Mouse (Mus musculus): ENCODE measurements around the gene Garnl3. TPM values are rescaled to one million over a fixed set of nuclear protein-coding genes. Genes with fewer than 3 reads are reported as not detected.
A peak's percentile ranks its signal among the peaks of the same experiment; 100 is the strongest.

Garnl3 gene
- polyA plus RNA-seq, 1 experiment from 2014 or later: 15.7 TPM

DNA sequence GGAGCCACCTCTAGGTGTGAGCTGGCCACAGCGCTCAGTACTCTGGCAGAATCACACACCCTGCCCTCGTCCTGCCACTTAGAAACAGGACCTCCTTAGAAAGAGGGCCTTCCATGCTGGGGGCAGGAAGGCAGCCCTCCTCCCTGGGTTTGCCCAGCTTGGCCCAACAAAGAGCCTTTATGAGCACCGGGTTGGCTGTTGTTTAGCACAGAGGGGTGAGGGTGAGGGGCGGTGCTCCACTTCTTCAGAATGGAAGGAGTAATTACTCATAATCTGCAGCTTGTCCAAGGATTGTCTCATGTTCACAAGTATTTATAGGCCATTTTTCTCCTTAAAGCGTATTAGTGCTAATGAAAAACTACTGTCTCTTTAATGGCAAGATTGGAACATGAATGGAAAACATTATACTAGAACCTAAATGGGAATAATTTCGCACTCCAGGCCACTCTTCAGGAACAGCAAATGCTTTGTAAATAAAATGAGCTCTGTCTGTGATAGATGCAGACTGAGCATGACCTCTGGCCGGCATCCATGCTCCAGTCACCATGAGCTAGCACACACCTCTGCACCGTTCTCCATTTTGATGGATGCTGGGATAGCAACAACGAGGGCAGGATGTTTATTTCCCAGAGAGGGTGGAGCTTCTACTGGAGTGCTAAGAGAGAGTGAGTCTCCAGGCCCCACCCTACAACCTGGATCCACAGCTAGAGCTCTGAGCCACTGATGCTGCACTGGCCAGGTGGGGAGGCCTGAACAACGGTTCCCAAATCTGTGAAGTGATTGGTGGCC lies 39.5 kb upstream of the Garnl3 start:
- 0 out of 2 replicates have a peak, but pooled peaks have one; percentile 17 for ATAC-seq (ENCODE audit: insufficient number of reproducible peaks, insufficient read depth, low FRiP score, low TSS enrichment, low read depth)
- peak overlapping the region; percentile 79 for H3K27ac ChIP-seq
- WGBS: 59% methylated on average over 10 of the region's 10 CpGs
- no peaks in the 10 kb centered on the region for H3K9me3 ChIP-seq
- H3K36me3 ChIP-seq: no peaks in the 10 kb centered on the region
- H3K4me2 ChIP-seq: no peak overlapping the region
- H3K4me1 ChIP-seq (replicated peaks): peaks cover 54% of the 10 kb centered on the region
- H3K9ac ChIP-seq (replicated peaks): no peak overlapping the region
- H3K4me3 ChIP-seq (replicated peaks): no peak overlapping the region
- no peaks in the 10 kb centered on the region for H3K27me3 ChIP-seq

DNA sequence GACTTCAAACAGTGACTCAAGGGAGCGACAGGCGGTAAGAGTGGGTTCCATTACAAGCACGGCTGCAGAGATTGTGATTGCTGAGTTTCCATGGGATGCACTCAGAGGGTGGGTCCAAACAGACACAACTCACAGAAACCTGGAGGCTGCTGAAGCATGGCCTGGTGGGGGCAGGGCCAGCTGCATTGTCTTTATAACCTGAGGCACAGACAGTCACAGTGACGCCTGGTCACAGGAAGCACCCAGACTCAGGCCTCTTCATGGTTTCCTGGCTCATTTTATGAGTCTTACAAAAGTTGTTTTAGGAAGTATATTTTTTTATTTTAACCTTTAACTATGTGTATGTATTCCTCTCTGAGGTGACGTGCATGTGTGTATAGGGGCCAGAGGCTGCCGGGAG lies 38.0 kb upstream of the Garnl3 start:
- Histone ChIP-seq H3K27me3 (no peaks in the 10 kb centered on the region), H3K9me3 (no peaks in the 10 kb centered on the region), H3K27ac (no peak overlapping the region), H3K9ac (replicated peaks) (no peak overlapping the region), H3K36me3 (no peaks in the 10 kb centered on the region), H3K4me2 (no peak overlapping the region), H3K4me1 (replicated peaks) (peaks cover 68% of the 10 kb centered on the region), H3K4me3 (replicated peaks) (no peak overlapping the region)
- WGBS: 62% methylated on average over 6 of the region's 6 CpGs
- no peak for ATAC-seq (ENCODE audit: insufficient number of reproducible peaks, insufficient read depth, low FRiP score, low TSS enrichment, low read depth)

DNA sequence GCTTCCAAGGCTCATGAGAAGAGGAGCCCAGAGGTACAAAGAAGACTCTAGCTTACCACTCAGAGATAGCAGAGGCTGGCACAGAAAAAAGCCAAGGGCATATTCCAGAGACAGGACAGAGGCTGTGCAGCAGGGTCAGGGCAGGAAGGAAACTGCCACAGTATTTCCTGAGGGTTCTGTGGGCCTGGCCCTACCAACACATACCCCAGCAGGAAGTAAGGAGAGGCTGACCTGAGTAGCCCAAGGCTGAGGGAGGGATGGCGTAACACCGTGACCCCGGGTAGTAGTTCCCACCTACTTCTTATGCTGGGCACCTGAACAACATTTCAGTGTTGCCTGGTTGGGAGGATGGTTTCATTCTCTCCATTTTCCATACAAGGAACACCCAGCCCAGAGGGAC lies 35.6 kb upstream of the Garnl3 start:
- Histone ChIP-seq H3K27me3 (no peaks in the 10 kb centered on the region), H3K4me1 (replicated peaks) (peaks cover 65% of the 10 kb centered on the region), H3K4me3 (replicated peaks) (no peak overlapping the region), H3K27ac (0 out of 2 replicates have a peak overlapping the region, but pooled peaks have one; percentile 35), H3K9me3 (no peaks in the 10 kb centered on the region), H3K36me3 (no peaks in the 10 kb centered on the region), H3K4me2 (no peak overlapping the region), H3K9ac (replicated peaks) (no peak overlapping the region)
- WGBS: 90% methylated on average over 3 of the region's 3 CpGs
- ATAC-seq (ENCODE audit: insufficient number of reproducible peaks, insufficient read depth, low FRiP score, low TSS enrichment, low read depth): no peak

DNA sequence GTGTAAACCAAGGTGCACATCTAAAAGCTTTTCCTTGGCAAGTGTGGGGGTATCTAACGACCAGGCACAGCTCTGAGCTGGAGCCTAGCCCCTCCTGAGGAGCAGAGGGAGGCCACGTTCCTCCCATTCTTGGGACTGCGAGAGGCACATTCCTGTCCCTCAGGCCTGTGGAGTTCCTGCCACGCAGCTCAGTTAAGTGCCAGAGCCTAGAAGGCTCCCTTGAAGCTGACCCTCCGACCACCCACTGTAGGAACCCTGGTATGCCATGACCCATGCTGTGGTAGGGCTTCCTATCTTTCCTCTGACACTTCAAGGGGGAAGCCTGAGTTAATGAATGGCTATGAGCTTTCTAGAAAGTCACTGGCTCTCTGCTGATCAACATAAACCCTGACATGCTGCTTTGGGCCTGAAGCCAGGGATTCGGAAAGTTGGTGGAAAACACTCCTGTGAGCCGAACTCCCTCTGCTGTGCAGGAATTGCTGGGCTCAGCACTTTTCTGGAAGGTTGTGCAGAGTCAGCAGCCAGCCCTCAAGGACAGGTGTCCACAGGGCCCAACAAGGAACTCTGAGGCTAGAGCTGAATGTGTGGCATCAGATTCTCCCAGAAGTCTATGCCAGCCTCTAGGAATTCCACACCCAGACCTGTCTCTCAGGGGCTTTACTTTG lies 34.4 kb upstream of the Garnl3 start:
- Histone ChIP-seq H3K9ac (replicated peaks) (0 out of 2 replicates have a peak overlapping the region, but pooled peaks have one; percentile 8), H3K4me2 (no peak overlapping the region), H3K4me3 (replicated peaks) (no peak overlapping the region), H3K36me3 (no peaks in the 10 kb centered on the region), H3K4me1 (replicated peaks) (peaks cover 65% of the 10 kb centered on the region), H3K27me3 (no peaks in the 10 kb centered on the region), H3K27ac (peak overlapping the region; percentile 77), H3K9me3 (no peaks in the 10 kb centered on the region)
- ATAC-seq (ENCODE audit: insufficient number of reproducible peaks, insufficient read depth, low FRiP score, low TSS enrichment, low read depth): no peak
- 40% methylated on average over 7 of the region's 7 CpGs for WGBS

DNA sequence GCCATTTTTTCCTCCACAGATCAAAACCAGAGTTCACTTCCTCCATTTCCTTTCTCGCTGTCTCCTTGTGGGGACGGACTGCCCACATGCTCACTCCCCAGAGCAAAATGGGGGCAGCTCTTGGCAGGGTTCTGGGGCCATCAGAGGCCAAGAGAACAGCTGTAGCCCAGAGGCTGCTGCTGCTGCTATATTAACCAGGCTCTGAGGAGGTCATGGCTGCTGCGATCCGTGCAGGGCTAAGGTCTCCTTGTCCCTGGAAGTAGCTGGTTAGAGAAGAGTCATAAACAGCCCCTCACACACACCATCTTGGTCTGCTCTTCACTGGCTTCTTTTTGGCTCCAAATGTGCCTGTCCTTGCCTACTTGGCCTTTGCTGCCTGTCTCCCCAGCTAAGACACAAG lies 33.8 kb upstream of the Garnl3 start:
- H3K27ac ChIP-seq: peak overlapping the region; percentile 77
- WGBS: 50% methylated on average over 4 of the region's 4 CpGs

DNA sequence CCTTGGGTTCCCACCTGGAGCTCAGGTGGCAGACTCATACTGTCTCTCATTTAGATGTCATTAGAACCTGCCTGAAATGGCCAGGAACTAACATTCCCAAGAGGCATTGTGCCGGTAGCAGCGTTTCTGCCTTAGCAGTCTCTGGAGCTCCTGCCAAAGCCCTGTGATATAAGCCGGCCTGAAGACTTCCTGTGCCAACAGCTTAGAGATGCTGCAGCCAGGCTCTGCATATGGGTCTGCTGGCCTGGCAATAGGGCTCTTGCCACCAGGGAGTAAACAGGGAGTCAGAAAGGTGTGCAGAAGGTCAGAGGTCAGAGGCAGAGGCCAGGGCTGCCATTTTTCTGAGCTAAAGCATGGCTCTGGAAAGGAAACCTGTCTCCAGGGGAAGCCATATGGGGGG lies 33.2 kb upstream of the Garnl3 start:
- H3K4me2 ChIP-seq: no peak overlapping the region
- no peaks in the 10 kb centered on the region for H3K9me3 ChIP-seq
- 0 out of 2 replicates have a peak overlapping the region, but pooled peaks have one; percentile 14 for H3K27ac ChIP-seq
- H3K9ac ChIP-seq (replicated peaks): no peak overlapping the region
- WGBS: 56% methylated on average over 3 of the region's 3 CpGs
- no peaks in the 10 kb centered on the region for H3K27me3 ChIP-seq
- no peak for ATAC-seq (ENCODE audit: insufficient number of reproducible peaks, insufficient read depth, low FRiP score, low TSS enrichment, low read depth)
- peaks cover 69% of the 10 kb centered on the region for H3K4me1 ChIP-seq (replicated peaks)
- no peaks in the 10 kb centered on the region for H3K36me3 ChIP-seq
- no peak overlapping the region for H3K4me3 ChIP-seq (replicated peaks)

More for the DNA sequence above, 33.8 kb upstream of the Garnl3 start:
- ATAC-seq (ENCODE audit: insufficient number of reproducible peaks, insufficient read depth, low FRiP score, low TSS enrichment, low read depth): no peak
- Histone ChIP-seq H3K4me3 (replicated peaks) (no peak overlapping the region), H3K4me2 (no peak overlapping the region), H3K36me3 (no peaks in the 10 kb centered on the region), H3K4me1 (replicated peaks) (peaks cover 66% of the 10 kb centered on the region), H3K9me3 (no peaks in the 10 kb centered on the region), H3K27me3 (no peaks in the 10 kb centered on the region), H3K9ac (replicated peaks) (no peak overlapping the region)

DNA sequence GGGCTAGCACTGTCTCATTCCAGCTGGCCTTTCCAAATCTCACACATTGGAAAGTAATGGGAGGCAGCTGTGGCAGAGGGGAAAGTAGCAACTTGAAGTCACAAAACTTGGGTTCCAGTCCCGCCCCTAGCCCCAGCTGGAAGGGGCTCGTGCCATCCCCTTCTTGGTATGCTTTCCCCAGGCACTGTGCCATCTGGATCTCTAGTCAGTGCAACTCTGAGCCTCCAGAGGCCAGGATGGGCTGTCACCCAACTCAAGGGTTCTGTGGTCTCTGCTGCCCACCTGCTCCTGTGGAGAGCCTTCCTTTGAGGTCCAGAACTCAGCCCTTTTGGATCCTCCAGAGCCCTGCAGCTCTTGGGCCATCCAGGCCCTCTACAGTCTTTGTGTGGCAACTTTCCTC lies 30.7 kb upstream of the Garnl3 start:
- H3K27ac ChIP-seq: no peak overlapping the region
- H3K4me3 ChIP-seq (replicated peaks): no peak overlapping the region
- H3K9me3 ChIP-seq: no peaks in the 10 kb centered on the region
- no peak overlapping the region for H3K9ac ChIP-seq (replicated peaks)
- ATAC-seq (ENCODE audit: insufficient number of reproducible peaks, insufficient read depth, low FRiP score, low TSS enrichment, low read depth): no peak
- 77% methylated on average over 2 of the region's 2 CpGs for WGBS
- H3K4me2 ChIP-seq: no peak overlapping the region
- no peaks in the 10 kb centered on the region for H3K36me3 ChIP-seq
- no peaks in the 10 kb centered on the region for H3K27me3 ChIP-seq
- H3K4me1 ChIP-seq (replicated peaks): peaks cover 71% of the 10 kb centered on the region

DNA sequence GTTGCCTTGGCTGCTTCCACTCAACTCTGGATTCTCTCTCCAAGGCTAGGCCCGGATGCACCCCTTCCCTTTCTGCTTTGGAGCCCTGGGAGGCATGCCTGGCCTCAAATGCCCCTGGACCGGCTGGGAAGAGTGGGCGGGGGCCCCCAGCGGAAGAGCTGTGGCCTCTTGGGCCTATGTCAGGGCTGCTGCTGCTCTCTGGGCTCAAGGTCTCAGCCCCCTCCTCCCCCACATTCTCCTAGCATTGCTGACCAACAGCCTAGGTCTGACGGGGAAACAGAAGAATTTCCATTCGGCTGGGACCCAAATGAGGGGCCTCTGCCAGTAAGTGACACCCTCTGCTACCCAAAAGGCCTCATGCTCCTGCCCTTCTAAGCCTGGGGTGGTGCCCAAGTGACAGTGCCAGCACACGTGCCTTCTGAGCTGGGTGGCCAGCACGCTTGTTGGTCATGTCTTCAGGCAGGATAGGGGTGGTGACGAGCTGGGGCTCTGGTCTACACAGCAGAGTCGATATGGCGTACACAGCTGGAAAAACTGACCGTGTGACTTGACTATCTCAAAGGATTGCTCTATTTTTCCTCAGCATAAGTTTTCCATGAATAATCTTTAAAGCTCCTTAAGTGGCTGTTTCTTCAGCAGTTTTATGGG lies 29.0 kb upstream of the Garnl3 start:
- H3K27me3 ChIP-seq: no peaks in the 10 kb centered on the region
- 49% methylated on average over 12 of the region's 12 CpGs for WGBS
- no peak for ATAC-seq (ENCODE audit: insufficient number of reproducible peaks, insufficient read depth, low FRiP score, low TSS enrichment, low read depth)
- no peak overlapping the region for H3K4me2 ChIP-seq
- H3K9me3 ChIP-seq: no peaks in the 10 kb centered on the region
- H3K4me1 ChIP-seq (replicated peaks): peaks cover 57% of the 10 kb centered on the region
- no peak overlapping the region; the same call in 1 of the 2 replicates for H3K9ac ChIP-seq (replicated peaks)
- H3K36me3 ChIP-seq: no peaks in the 10 kb centered on the region
- no peak overlapping the region for H3K4me3 ChIP-seq (replicated peaks)
- H3K27ac ChIP-seq: peak overlapping the region; percentile 89

DNA sequence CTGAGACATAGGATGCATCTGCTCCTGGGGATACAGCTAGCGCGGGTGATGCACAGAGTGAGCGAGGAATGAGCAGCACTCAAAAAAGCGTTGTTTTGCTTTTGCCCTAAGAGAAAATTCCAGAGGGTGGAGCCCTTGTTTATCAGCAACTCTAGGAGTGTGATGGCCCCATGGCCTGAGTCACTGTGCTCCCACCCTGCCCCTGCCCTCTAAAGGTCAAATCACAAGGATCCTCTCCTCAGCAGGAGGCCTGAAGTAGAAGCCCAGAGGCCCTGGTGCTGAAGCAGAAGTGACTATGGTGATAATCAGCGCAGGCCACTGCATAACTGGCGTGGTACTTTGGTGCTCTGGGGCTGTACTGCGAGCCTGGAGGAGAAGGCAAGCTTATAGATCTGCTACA lies 28.1 kb upstream of the Garnl3 start:
- Histone ChIP-seq H3K9me3 (no peaks in the 10 kb centered on the region), H3K4me3 (replicated peaks) (no peak overlapping the region), H3K4me1 (replicated peaks) (peaks cover 49% of the 10 kb centered on the region), H3K27me3 (no peaks in the 10 kb centered on the region), H3K27ac (peak overlapping the region; percentile 89), H3K4me2 (no peak overlapping the region), H3K9ac (replicated peaks) (no peak overlapping the region), H3K36me3 (no peaks in the 10 kb centered on the region)
- ATAC-seq (ENCODE audit: insufficient number of reproducible peaks, insufficient read depth, low FRiP score, low TSS enrichment, low read depth): no peak
- WGBS: 83% methylated on average over 7 of the region's 7 CpGs

DNA sequence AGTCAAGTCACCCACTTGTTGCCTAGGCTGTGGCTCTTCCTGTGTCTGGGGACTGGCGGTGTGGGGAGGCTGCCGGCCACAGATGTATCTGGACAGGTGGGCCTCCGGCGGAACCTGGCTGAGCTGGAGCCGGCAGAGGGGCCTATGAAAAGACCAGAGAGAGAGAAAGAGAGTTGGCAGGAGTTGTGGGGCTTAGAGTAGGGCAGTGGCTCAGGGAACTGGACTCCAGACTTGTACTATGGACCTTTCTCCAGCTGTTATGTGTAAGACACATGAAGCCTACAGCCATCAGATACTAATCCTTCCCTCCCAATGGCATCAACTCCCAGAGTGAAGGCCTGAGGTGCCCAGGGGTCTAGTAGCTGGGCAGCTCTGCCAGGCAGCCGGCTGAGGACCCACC lies 27.4 kb upstream of the Garnl3 start:
- Histone ChIP-seq H3K4me3 (replicated peaks) (no peak overlapping the region), H3K27me3 (no peaks in the 10 kb centered on the region), H3K9me3 (no peaks in the 10 kb centered on the region), H3K36me3 (no peaks in the 10 kb centered on the region), H3K4me1 (replicated peaks) (peaks cover 42% of the 10 kb centered on the region), H3K4me2 (no peak overlapping the region), H3K9ac (replicated peaks) (no peak overlapping the region; the same call in 1 of the 2 replicates), H3K27ac (peak overlapping the region; percentile 41; the same call in 1 of the 2 replicates)
- 79% methylated on average over 6 of the region's 6 CpGs for WGBS
- no peak for ATAC-seq (ENCODE audit: insufficient number of reproducible peaks, insufficient read depth, low FRiP score, low TSS enrichment, low read depth)

DNA sequence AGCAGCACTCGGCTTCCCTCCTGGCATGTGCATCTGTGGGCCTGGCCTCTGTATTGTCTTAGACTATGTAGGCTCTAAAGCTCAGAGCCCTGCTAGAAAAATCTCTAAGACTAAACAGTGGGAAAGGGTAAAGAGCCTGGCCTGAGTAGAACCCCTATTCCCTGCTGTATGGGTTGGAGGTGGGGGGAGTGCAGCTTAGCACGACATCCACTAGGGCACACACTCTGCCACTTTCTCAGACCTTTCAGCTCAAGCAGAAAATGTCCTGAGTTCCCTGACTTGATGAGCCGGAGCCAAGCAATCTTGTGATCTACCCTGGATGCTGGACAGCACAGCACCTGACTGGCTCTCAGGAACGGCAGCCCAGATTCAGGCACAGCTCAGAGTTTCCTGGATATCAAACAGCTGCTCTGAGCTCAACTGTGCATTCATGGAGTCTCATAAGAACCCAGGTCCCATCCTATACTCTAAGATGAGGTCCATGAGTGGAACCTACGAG lies 24.9 kb upstream of the Garnl3 start:
- Histone ChIP-seq H3K4me1 (replicated peaks) (peaks cover 29% of the 10 kb centered on the region), H3K36me3 (no peaks in the 10 kb centered on the region), H3K27me3 (no peaks in the 10 kb centered on the region), H3K4me2 (no peak overlapping the region), H3K4me3 (replicated peaks) (no peak overlapping the region), H3K9me3 (no peaks in the 10 kb centered on the region), H3K27ac (no peak overlapping the region), H3K9ac (replicated peaks) (no peak overlapping the region)
- no peak for ATAC-seq (ENCODE audit: insufficient number of reproducible peaks, insufficient read depth, low FRiP score, low TSS enrichment, low read depth)
- 71% methylated on average over 5 of the region's 5 CpGs for WGBS

Measured in limb, embryonic 12.5 days (tissue).